Mouse (Mus musculus) large intestine, adult 2 months (tissue): Measurements from ENCODE around the gene Slc2a1. TPM values are rescaled to one million over a fixed set of nuclear protein-coding genes. Genes with fewer than 3 reads are reported as not detected.

ENCODE experiments used
- DNase-seq: peaks from one replicate; pipeline ENCODE4 v3.0.0-alpha.2; 2012; ENCODE audit warnings: low read depth, low spot score
- WGBS: fragments of 180-500 bp; shearing (Covaris S2); methylation state at CpG from one replicate; pipeline ENCODE4 v1.1.7; 2018; 5-methylcytosine and 5-hydroxymethylcytosine counted together
- polyA plus RNA-seq: library from polyadenylated mRNA; depleted of rRNA; stranded (reverse); fragments of >200 nt; gene quantifications from 2 replicates; pipeline ENCODE4 v1.2.3, GENCODE M21; 2012

The Slc2a1 gene
- polyA plus RNA-seq, 1 experiment = 21.0 TPM

- DNase-seq = no peak
- WGBS = 54% methylated on average over 2 of the region's 2 CpGs
Measured at GRCm38 (mm10) chr4:119124771-119125273, 16.3 kb downstream of the Slc2a1 start.

GRCm38 (mm10) chr4:119125577-119126270 is 17.2 kb downstream of the Slc2a1 start:
- 55% methylated on average over 9 of the region's 9 CpGs for WGBS
- no peak for DNase-seq

GRCm38 (mm10) chr4:119127229-119127628 is 18.7 kb downstream of the Slc2a1 start:
- 77% methylated on average over 6 of the region's 6 CpGs for WGBS
- no peak for DNase-seq

GRCm38 (mm10) chr4:119128547-119128946 is 20.0 kb downstream of the Slc2a1 start:
- whole genome bisulfite sequencing = 88% methylated on average over 7 of the region's 7 CpGs
- no peak for DNase-seq

- WGBS = 91% methylated on average over 1 of the region's 1 CpGs
- DNase-seq = no peak
Measured at GRCm38 (mm10) chr4:119129096-119129495, 20.6 kb downstream of the Slc2a1 start.

GRCm38 (mm10) chr4:119131189-119131910 is 22.8 kb downstream of the Slc2a1 start:
- WGBS = 47% methylated on average over 8 of the region's 8 CpGs
- DNase-seq = no peak

- no peak for DNase-seq
- WGBS = 90% methylated on average over 13 of the region's 13 CpGs
Measured at GRCm38 (mm10) chr4:119133306-119133705, 24.8 kb downstream of the Slc2a1 start.

GRCm38 (mm10) chr4:119133860-119134259 is 25.3 kb downstream of the Slc2a1 start:
- DNase-seq = no peak
- 93% methylated on average over 13 of the region's 13 CpGs for WGBS

- DNase-seq = no peak
- 50% methylated on average over 8 of the region's 8 CpGs for WGBS
Measured at GRCm38 (mm10) chr4:119137313-119137712, 28.8 kb downstream of the Slc2a1 start.

- 17% methylated on average over 18 of the region's 18 CpGs for WGBS
- DNase-seq = peak; percentile 75
Measured at GRCm38 (mm10) chr4:119138171-119138570, 29.7 kb downstream of the Slc2a1 start.

- DNase-seq = no peak
- 68% methylated on average over 8 of the region's 8 CpGs for WGBS
Measured at GRCm38 (mm10) chr4:119138776-119139175, 30.3 kb downstream of the Slc2a1 start.

- DNase-seq = no peak
- 49% methylated on average over 3 of the region's 3 CpGs for WGBS
Measured at GRCm38 (mm10) chr4:119140126-119140525, 31.6 kb downstream of the Slc2a1 start.

- no peak for DNase-seq
- 75% methylated on average over 10 of the region's 10 CpGs for WGBS
Measured at GRCm38 (mm10) chr4:119141191-119141590, 32.7 kb downstream of the Slc2a1 start.

- 34% methylated on average over 24 of the region's 24 CpGs for WGBS
- DNase-seq = no peak
Measured at GRCm38 (mm10) chr4:119142230-119142871, 33.8 kb downstream of the Slc2a1 start.

- no peak for DNase-seq
- 79% methylated on average over 7 of the region's 7 CpGs for WGBS
Measured at GRCm38 (mm10) chr4:119146816-119147215, 38.3 kb downstream of the Slc2a1 start.

- WGBS = 27% methylated on average over 5 of the region's 5 CpGs
Measured at GRCm38 (mm10) chr4:119147347-119147746, 38.8 kb downstream of the Slc2a1 start.

GRCm38 (mm10) chr4:119148741-119149140 is 40.2 kb downstream of the Slc2a1 start:
- no peak for DNase-seq

More at GRCm38 (mm10) chr4:119147347-119147746, 38.8 kb downstream of the Slc2a1 start:
- no peak for DNase-seq

GRCm38 (mm10) chr4:119157186-119157585 is 48.7 kb downstream of the Slc2a1 start:
- 31% methylated on average over 2 of the region's 2 CpGs for WGBS
- no peak for DNase-seq

More at GRCm38 (mm10) chr4:119148741-119149140, 40.2 kb downstream of the Slc2a1 start:
- WGBS = 88% methylated on average over 11 of the region's 11 CpGs

- WGBS = 21% methylated on average over 5 of the region's 5 CpGs
- no peak for DNase-seq
Measured at GRCm38 (mm10) chr4:119157891-119158290, 49.4 kb downstream of the Slc2a1 start.

GRCm38 (mm10) chr4:119161358-119161757 is 52.8 kb downstream of the Slc2a1 start:
- 61% methylated on average over 3 of the region's 3 CpGs for WGBS
- no peak for DNase-seq
